Mouse (Mus musculus) hindbrain, embryonic 16.5 days (tissue): ENCODE results near the gene Amdhd1. TPM values are rescaled to one million over a fixed set of nuclear protein-coding genes. Genes with fewer than 3 reads are reported as not detected.
"Not testable (repeated sequence)": the region's sequence is repeated elsewhere in the genome, so short reads cannot be mapped to it uniquely, and the experiment has no call there.

Experiments used
- ATAC-seq: fragments of 200-750 bp; cut with Nextera tagmentation; 2 replicates; pipeline ENCODE4 v1.8.0; 2017; ENCODE audit warnings: moderate TSS enrichment, moderate library complexity
- H3K27ac ChIP-seq: fragments of 300-500 bp; sonication (generic); 2 replicates; pipeline ENCODE4 v1.5.1; 2014; ENCODE audit warnings: low read depth, mild to moderate bottlenecking, control low read depth, low read length, moderate library complexity
- H3K27me3 ChIP-seq: fragments of 300-500 bp; sonication (generic); replicated peaks from 2 replicates; pipeline ENCODE4 v1.6.1; 2014; ENCODE audit warnings: low read length; ENCODE audit not compliant: control insufficient read depth, insufficient read depth
- H3K36me3 ChIP-seq: fragments of 300-500 bp; sonication (generic); 2 replicates; pipeline ENCODE4 v1.6.1; 2014; ENCODE audit warnings: mild to moderate bottlenecking, low read length, moderate library complexity, mixed read lengths; ENCODE audit not compliant: control insufficient read depth, insufficient read depth
- H3K4me1 ChIP-seq: fragments of 300-500 bp; sonication (generic); 2 replicates; pipeline ENCODE4 v1.6.1; 2014; ENCODE audit warnings: low read depth, low read length; ENCODE audit not compliant: control insufficient read depth, insufficient read depth
- H3K4me2 ChIP-seq: fragments of 300-500 bp; sonication (generic); 2 replicates; pipeline ENCODE4 v1.6.1; 2014; ENCODE audit warnings: mild to moderate bottlenecking, low read length, control low read depth, moderate library complexity
- H3K4me3 ChIP-seq: fragments of 300-500 bp; sonication (generic); 2 replicates; pipeline ENCODE4 v1.5.1; 2014; ENCODE audit warnings: mild to moderate bottlenecking, low read length, control low read depth, moderate library complexity
- H3K9ac ChIP-seq: fragments of 300-500 bp; sonication (generic); 2 replicates; pipeline ENCODE4 v1.6.1; 2014; ENCODE audit warnings: low read depth, mild to moderate bottlenecking, control low read depth, low read length, moderate library complexity
- H3K9me3 ChIP-seq: fragments of 300-500 bp; sonication (generic); 2 replicates; pipeline ENCODE4 v1.6.1; 2014; ENCODE audit warnings: mild to moderate bottlenecking, low read length, moderate library complexity; ENCODE audit not compliant: control insufficient read depth
- WGBS: fragments of 180-500 bp; shearing (Covaris S2); extraction: QIAGEN DNeasy Blood & Tissue Kit; methylation state at CpG from one replicate; pipeline ENCODE4 v1.1.7; 2014; 5-methylcytosine and 5-hydroxymethylcytosine counted together
- polyA plus RNA-seq: library from polyadenylated mRNA; unstranded; fragments of >200 nt; fragmentation: Nextera tagmentation; extraction: Ambion mirVana; gene quantifications from 2 replicates; pipeline ENCODE4 v1.2.1, GENCODE M21; 2015

Gene Amdhd1
- polyA plus RNA-seq, 1 experiment from 2014 or later: 0.18 TPM

DNA sequence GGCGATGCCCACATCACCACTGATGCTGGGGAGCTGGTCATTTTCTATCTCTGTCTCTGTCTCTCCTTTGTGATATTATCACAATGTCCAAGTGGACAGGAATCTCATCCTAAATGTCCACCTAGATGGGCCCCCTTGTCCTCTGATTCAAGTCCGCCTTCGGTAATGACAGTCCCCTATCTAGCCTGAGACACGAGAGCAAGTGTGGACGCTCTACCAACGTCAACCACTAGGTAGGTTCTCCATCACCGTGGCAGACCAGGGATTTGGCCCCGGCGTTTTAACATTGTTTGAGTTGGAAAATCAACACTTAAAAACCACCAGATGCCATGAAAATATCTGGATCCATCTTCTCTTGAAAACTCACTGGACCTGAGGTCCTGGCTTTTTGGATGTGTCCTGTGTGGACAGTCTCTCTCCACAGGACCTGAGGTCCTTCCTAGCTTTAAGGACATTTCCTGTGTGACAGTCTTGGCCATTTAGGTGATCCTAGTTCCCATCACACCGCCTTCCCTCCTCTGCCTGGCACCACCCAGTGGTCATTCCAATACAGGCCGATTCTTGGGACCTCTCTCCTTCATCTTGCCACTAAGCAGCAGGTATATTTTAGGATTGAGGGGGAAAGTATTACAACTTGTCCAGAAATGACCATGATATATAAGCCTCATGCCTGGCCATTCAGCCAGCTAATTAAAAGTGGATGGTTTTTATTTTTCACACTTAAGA lies 28.2 kb upstream of the Amdhd1 start:
- H3K36me3 ChIP-seq: no peaks in the 10 kb centered on the region
- no peaks in the 10 kb centered on the region for H3K27me3 ChIP-seq
- no peak overlapping the region for H3K4me2 ChIP-seq
- H3K9ac ChIP-seq: no peak overlapping the region
- H3K27ac ChIP-seq: no peak overlapping the region
- no peak overlapping the region for H3K4me3 ChIP-seq
- H3K9me3 ChIP-seq: no peaks in the 10 kb centered on the region
- no peak for ATAC-seq
- H3K4me1 ChIP-seq: no peaks in the 10 kb centered on the region
- whole genome bisulfite sequencing: 91% methylated on average over 11 of the region's 11 CpGs

- no peak overlapping the region for H3K9ac ChIP-seq
- no peak overlapping the region for H3K27ac ChIP-seq
- H3K36me3 ChIP-seq: no peaks in the 10 kb centered on the region
- no peak overlapping the region for H3K4me3 ChIP-seq
- no peaks in the 10 kb centered on the region for H3K9me3 ChIP-seq
- WGBS: 93% methylated on average over 10 of the region's 10 CpGs
- no peak overlapping the region for H3K4me2 ChIP-seq
- no peaks in the 10 kb centered on the region for H3K4me1 ChIP-seq
- ATAC-seq: no peak
- no peaks in the 10 kb centered on the region for H3K27me3 ChIP-seq
Measured at GRCm38 (mm10) chr10:93567066-93567465, 27.2 kb upstream of the Amdhd1 start.

GRCm38 (mm10) chr10:93564518-93565090 lies 24.8 kb upstream of the Amdhd1 start:
- no peak overlapping the region for H3K4me2 ChIP-seq
- ATAC-seq: no peak

GRCm38 (mm10) chr10:93559786-93560185 lies 20.0 kb upstream of the Amdhd1 start:
- Histone ChIP-seq H3K36me3 (no peaks in the 10 kb centered on the region), H3K4me3 (no peak overlapping the region), H3K4me1 (no peaks in the 10 kb centered on the region), H3K9me3 (no peaks in the 10 kb centered on the region), H3K27ac (no peak overlapping the region), H3K27me3 (no peaks in the 10 kb centered on the region; the same call in 1 of the 2 replicates), H3K9ac (no peak overlapping the region), H3K4me2 (no peak overlapping the region)
- no peak for ATAC-seq
- WGBS: 48% methylated on average over 9 of the region's 9 CpGs

More at GRCm38 (mm10) chr10:93564518-93565090, 24.8 kb upstream of the Amdhd1 start:
- Histone ChIP-seq H3K4me1 (no peaks in the 10 kb centered on the region), H3K27me3 (no peaks in the 10 kb centered on the region; the same call in 1 of the 2 replicates), H3K4me3 (no peak overlapping the region), H3K36me3 (no peaks in the 10 kb centered on the region), H3K9me3 (no peaks in the 10 kb centered on the region), H3K9ac (no peak overlapping the region), H3K27ac (no peak overlapping the region)
- 88% methylated on average over 14 of the region's 14 CpGs for WGBS

GRCm38 (mm10) chr10:93557971-93558370 lies 18.1 kb upstream of the Amdhd1 start:
- 66% methylated on average over 2 of the region's 2 CpGs for WGBS
- H3K9me3 ChIP-seq, H3K4me3 ChIP-seq: not testable (repeated sequence)

GRCm38 (mm10) chr10:93552596-93552995 lies 12.8 kb upstream of the Amdhd1 start:
- Histone ChIP-seq H3K4me3 (no peak overlapping the region), H3K27me3 (no peaks in the 10 kb centered on the region), H3K4me2 (no peak overlapping the region), H3K9me3 (no peaks in the 10 kb centered on the region), H3K9ac (no peak overlapping the region), H3K4me1 (no peaks in the 10 kb centered on the region; the same call in 1 of the 2 replicates), H3K27ac (no peak overlapping the region), H3K36me3 (no peaks in the 10 kb centered on the region)
- no peak for ATAC-seq
- 90% methylated on average over 8 of the region's 8 CpGs for WGBS

More at GRCm38 (mm10) chr10:93557971-93558370, 18.1 kb upstream of the Amdhd1 start:
- H3K4me1 ChIP-seq, H3K9ac ChIP-seq, H3K27me3 ChIP-seq, ATAC-seq, H3K27ac ChIP-seq, H3K4me2 ChIP-seq, H3K36me3 ChIP-seq: not testable (repeated sequence)

- no peaks in the 10 kb centered on the region for H3K9me3 ChIP-seq
- no peak overlapping the region for H3K27ac ChIP-seq
- no peaks in the 10 kb centered on the region for H3K27me3 ChIP-seq
- no peak for ATAC-seq
- H3K4me3 ChIP-seq: no peak overlapping the region
- no peaks in the 10 kb centered on the region; the same call in 1 of the 2 replicates for H3K4me1 ChIP-seq
- no peak overlapping the region for H3K4me2 ChIP-seq
- H3K36me3 ChIP-seq: no peaks in the 10 kb centered on the region
- no peak overlapping the region for H3K9ac ChIP-seq
- WGBS: 83% methylated on average over 10 of the region's 10 CpGs
Measured at GRCm38 (mm10) chr10:93549821-93550220, 10.0 kb upstream of the Amdhd1 start.

DNA sequence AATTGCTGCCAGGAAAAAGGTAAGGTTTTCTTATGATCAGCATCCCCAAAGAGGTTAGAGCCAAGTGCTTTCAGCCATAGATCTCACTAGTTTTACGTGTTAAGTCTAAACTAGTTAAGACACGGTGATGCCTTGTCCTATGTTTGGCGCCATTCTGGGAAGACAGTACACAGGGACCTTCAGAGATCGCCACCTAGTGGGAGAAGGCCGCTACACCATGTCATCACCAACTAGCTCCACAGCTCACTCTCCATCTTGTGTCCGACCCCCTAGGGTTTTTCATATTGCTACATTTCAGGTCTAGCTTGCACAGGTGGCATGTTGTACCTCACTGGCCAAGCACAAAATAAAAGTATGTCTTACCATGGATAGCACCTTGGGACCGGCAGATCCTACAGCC lies 9.2 kb upstream of the Amdhd1 start:
- H3K9me3 ChIP-seq: no peaks in the 10 kb centered on the region
- peak; percentile 76 for ATAC-seq
- no peaks in the 10 kb centered on the region; the same call in 1 of the 2 replicates for H3K4me1 ChIP-seq
- 16% methylated on average over 7 of the region's 7 CpGs for WGBS
- H3K36me3 ChIP-seq: no peaks in the 10 kb centered on the region
- H3K27ac ChIP-seq: no peak overlapping the region
- H3K4me2 ChIP-seq: no peak overlapping the region
- no peaks in the 10 kb centered on the region for H3K27me3 ChIP-seq
- H3K9ac ChIP-seq: no peak overlapping the region
- H3K4me3 ChIP-seq: no peak overlapping the region

- no peak for ATAC-seq
- no peak overlapping the region for H3K4me2 ChIP-seq
Measured at GRCm38 (mm10) chr10:93547741-93548270, 8.0 kb upstream of the Amdhd1 start.

More at GRCm38 (mm10) chr10:93547741-93548270, 8.0 kb upstream of the Amdhd1 start:
- H3K27ac ChIP-seq: no peak overlapping the region
- no peaks in the 10 kb centered on the region for H3K9me3 ChIP-seq
- H3K4me1 ChIP-seq: no peaks in the 10 kb centered on the region; the same call in 1 of the 2 replicates
- WGBS: 91% methylated on average over 4 of the region's 4 CpGs
- no peak overlapping the region for H3K4me3 ChIP-seq
- no peaks in the 10 kb centered on the region for H3K27me3 ChIP-seq
- H3K36me3 ChIP-seq: no peaks in the 10 kb centered on the region
- H3K9ac ChIP-seq: no peak overlapping the region
